Mouse (Mus musculus): ENCODE results near the gene Spc24.

GRCm38 (mm10) chr9:21806976-21807375 lies 46.9 kb upstream of the Spc24 start:
- no peak for TF ChIP-seq CTCF (IDR thresholded peaks at IDR 0.05; ENCODE audit: low read depth, low read length)
- no peak for TF ChIP-seq GATA1 (IDR thresholded peaks at IDR 0.05; ENCODE audit: borderline replicate concordance, low read length)
- TF ChIP-seq TAL1 (conservative IDR thresholded peaks at IDR 0.05; ENCODE audit: low read depth, low read length): no peak
